Mouse (Mus musculus) lung, postnatal 0 days (tissue): ENCODE measurements around the gene Scimp. TPM values are rescaled to one million over a fixed set of nuclear protein-coding genes. Genes with fewer than 3 reads are reported as not detected.

Experiments used
- ATAC-seq: fragments of 200-750 bp; cut with Nextera tagmentation; 2 replicates; pipeline ENCODE4 v1.8.0; 2017; ENCODE audit warnings: moderate library complexity
- DNase-seq: peaks from one replicate; pipeline ENCODE4 v3.0.0-alpha.2; 2016; ENCODE audit warnings: low spot score
- H3K27ac ChIP-seq: fragments of 300-500 bp; sonication (generic); 2 replicates; pipeline ENCODE4 v1.5.1; 2014; ENCODE audit warnings: antibody characterized with exemption, mild to moderate bottlenecking, low read length, mixed read lengths
- H3K27me3 ChIP-seq: fragments of 300-500 bp; sonication (generic); replicated peaks from 2 replicates; pipeline ENCODE4 v1.6.1; 2014; ENCODE audit warnings: low read length, mixed read lengths; ENCODE audit not compliant: insufficient read depth
- H3K36me3 ChIP-seq: fragments of 300-500 bp; sonication (generic); 2 replicates; pipeline ENCODE4 v1.6.1; 2014; ENCODE audit warnings: low read length, mixed read lengths; ENCODE audit not compliant: insufficient read depth
- H3K4me1 ChIP-seq: fragments of 300-500 bp; sonication (generic); 2 replicates; pipeline ENCODE4 v1.6.1; 2014; ENCODE audit warnings: antibody characterized with exemption, low read depth, low read length, mixed read lengths; ENCODE audit not compliant: insufficient read depth
- H3K4me2 ChIP-seq: fragments of 300-500 bp; sonication (generic); replicated peaks from 2 replicates; pipeline ENCODE4 v1.6.1; 2014; ENCODE audit warnings: low read depth, mild to moderate bottlenecking, low read length, moderate library complexity, mixed read lengths
- H3K4me3 ChIP-seq: fragments of 300-500 bp; sonication (generic); 2 replicates; pipeline ENCODE4 v1.5.1; 2014; ENCODE audit warnings: low read depth, low read length
- H3K9ac ChIP-seq: fragments of 300-500 bp; sonication (generic); replicated peaks from 2 replicates; pipeline ENCODE4 v1.6.1; 2014; ENCODE audit warnings: low read depth, mild to moderate bottlenecking
- H3K9me3 ChIP-seq: fragments of 300-500 bp; sonication (generic); 2 replicates; pipeline ENCODE4 v1.6.1; 2016; ENCODE audit warnings: low read length, mixed read lengths
- CTCF ChIP-seq: IDR thresholded peaks from 2 replicates; pipeline ENCODE4 v1.5.1; 2016; ENCODE audit warnings: antibody characterized with exemption, mild to moderate bottlenecking
- EP300 ChIP-seq: IDR thresholded peaks from 2 replicates; pipeline ENCODE4 v1.6.1; 2016; ENCODE audit warnings: antibody characterized with exemption, mild to moderate bottlenecking, control low read depth
- WGBS: fragments of 180-500 bp; shearing (Covaris S2); extraction: QIAGEN DNeasy Blood & Tissue Kit; methylation state at CpG from one replicate; pipeline ENCODE4 v1.1.7; 2014; 5-methylcytosine and 5-hydroxymethylcytosine counted together
- microRNA-seq: library from miRNA; unstranded; fragments of <30 nt; microRNA quantifications from one replicate; pipeline ENCODE4, GENCODE M21; 2016
- polyA plus RNA-seq: library from polyadenylated mRNA; unstranded; fragments of >200 nt; fragmentation: Nextera tagmentation; extraction: Ambion mirVana; gene quantifications from 2 replicates; pipeline ENCODE4 v1.2.1, GENCODE M21; 2015

Gene Scimp
- polyA plus RNA-seq, 1 experiment from 2014 or later, result 2.1 TPM

DNA sequence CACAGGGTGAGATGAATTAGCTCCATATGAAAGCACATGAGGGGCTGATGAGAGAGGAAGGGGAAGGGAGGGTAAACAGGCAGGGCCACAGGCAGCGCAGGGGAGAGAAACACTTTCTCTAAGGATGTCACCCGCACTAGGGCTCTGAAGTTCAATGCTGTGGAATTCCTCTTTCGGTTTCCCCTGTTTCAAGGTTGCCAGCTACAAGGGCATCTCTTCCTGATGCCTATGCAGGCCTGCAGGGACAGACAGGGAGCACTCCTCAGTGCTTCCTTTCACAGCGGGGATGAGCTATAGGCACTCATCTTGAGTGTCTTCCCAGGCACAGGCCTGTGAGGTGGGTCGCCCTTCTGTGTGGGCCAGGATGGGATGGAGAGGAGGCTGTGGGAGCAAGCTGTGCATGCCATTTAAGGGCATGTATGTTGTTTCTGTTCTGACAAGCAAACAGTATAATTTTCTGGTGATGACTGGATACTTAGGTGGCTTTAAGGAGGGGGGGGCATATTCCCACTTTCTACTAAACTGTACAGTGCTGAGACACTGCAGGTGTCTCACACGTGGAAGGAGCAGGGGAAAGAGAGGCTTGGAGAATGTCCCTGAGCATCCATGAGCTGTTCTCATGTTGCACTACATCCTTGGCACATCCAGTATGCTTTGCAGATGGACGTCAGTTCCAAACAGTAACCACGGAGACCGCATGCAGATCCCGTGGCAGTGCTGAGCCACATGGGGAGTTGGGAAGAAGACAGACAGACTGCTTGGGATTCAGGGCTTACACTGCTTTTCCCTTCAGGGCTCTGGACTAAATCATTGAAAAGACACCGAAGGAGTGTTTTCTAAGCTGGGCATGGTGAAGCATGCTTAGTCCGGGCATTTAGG is 69.6 kb downstream of the Scimp start:
- H3K4me1 ChIP-seq, result no peaks in the 10 kb centered on the region
- H3K27ac ChIP-seq, result no peak overlapping the region
- ATAC-seq (no peak), DNase-seq (no peak)
- H3K36me3 ChIP-seq, result no peaks in the 10 kb centered on the region
- H3K4me2 ChIP-seq, result no peak overlapping the region
- WGBS, result 78% methylated on average over 12 of the region's 12 CpGs
- no peak overlapping the region for H3K4me3 ChIP-seq
- H3K27me3 ChIP-seq, result no peaks in the 10 kb centered on the region
- H3K9ac ChIP-seq, result no peak overlapping the region
- TF ChIP-seq EP300 (no peak), CTCF (no peak)
- H3K9me3 ChIP-seq, result no peaks in the 10 kb centered on the region

DNA sequence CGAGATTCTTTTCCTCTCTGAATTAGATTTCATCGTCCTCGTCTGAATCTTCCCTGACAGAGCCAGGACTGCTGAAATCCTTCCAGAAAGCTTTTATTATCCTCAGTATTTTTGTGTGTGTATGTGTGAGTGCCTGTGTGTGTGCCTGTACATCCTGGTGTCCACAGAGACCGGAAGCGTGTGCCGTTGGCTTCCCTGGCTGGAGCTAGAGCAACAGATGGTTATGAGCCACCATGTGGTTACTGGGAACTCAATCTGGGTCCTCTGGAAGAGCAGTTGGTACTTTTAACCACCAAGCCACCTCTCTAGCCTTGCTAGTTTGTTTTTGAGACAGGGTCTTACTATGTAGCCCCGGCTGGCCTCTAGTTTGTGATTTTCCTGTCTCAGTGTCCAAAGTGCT is 70.3 kb downstream of the Scimp start:
- no peaks in the 10 kb centered on the region for H3K4me1 ChIP-seq
- ATAC-seq (no peak), DNase-seq (no peak)
- TF ChIP-seq EP300 (no peak), CTCF (no peak)
- H3K9ac ChIP-seq, result no peak overlapping the region
- no peaks in the 10 kb centered on the region for H3K27me3 ChIP-seq
- no peaks in the 10 kb centered on the region for H3K9me3 ChIP-seq
- no peak overlapping the region for H3K4me3 ChIP-seq
- no peak overlapping the region for H3K4me2 ChIP-seq
- no peaks in the 10 kb centered on the region for H3K36me3 ChIP-seq
- 81% methylated on average over 7 of the region's 7 CpGs for WGBS
- H3K27ac ChIP-seq, result no peak overlapping the region

DNA sequence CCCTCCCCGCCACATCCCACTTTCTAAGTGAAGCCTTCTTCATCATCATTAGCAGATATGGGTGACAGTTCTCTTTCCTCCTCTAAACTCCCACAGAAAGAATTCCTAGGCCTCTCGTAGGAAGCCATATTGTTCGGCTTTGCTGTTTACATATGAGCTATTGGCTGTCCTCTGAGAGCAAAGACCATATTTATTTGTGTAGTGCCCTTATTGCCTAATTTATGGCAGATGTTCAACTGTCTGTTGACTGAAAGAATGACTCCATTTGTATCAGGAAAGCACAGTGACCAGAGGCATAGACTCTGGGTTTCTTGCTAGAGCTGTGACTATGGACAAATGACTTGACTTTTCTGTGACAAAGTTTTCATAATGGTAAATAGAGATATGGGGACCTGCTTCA is 70.8 kb downstream of the Scimp start:
- Histone ChIP-seq H3K27ac (no peak overlapping the region), H3K36me3 (no peaks in the 10 kb centered on the region), H3K9ac (no peak overlapping the region), H3K4me1 (no peaks in the 10 kb centered on the region), H3K4me3 (no peak overlapping the region), H3K9me3 (no peaks in the 10 kb centered on the region), H3K4me2 (no peak overlapping the region), H3K27me3 (no peaks in the 10 kb centered on the region)
- 76% methylated on average over 3 of the region's 3 CpGs for WGBS
- TF ChIP-seq CTCF (no peak), EP300 (no peak)
- ATAC-seq, result no peak
- DNase-seq, result no peak

Small RNA genes within 50 kb of the gene (microRNA-seq; reads per million reads assigned to microRNA genes)
- not detected for gene Gm22760

Other genes starting within 250 kb of the Scimp start
- gene Mink1, start 249.7 kb downstream of the Scimp start, polyA plus RNA-seq, result 7.4 and 7.6 TPM in 2 replicates
- not detected in 2 replicates for gene 4930544D05Rik, start 196.7 kb downstream of the Scimp start, polyA plus RNA-seq
- gene Chrne, start 193.4 kb downstream of the Scimp start, polyA plus RNA-seq, result not detected in 2 replicates
- gene Gp1ba, start 173.5 kb downstream of the Scimp start, polyA plus RNA-seq, result 0.55 and 0.66 TPM in 2 replicates
- 112 and 119 TPM in 2 replicates for gene Rnf167, start 165.4 kb downstream of the Scimp start, polyA plus RNA-seq
- gene Slc25a11, start 165.1 kb downstream of the Scimp start, polyA plus RNA-seq, result 118 and 121 TPM in 2 replicates
- 1,176 and 1,206 TPM in 2 replicates for gene Pfn1, start 157.9 kb downstream of the Scimp start, polyA plus RNA-seq
- gene Eno3, start 155.4 kb downstream of the Scimp start, polyA plus RNA-seq, result 20.8 and 23.1 TPM in 2 replicates
- 84.6 and 95.5 TPM in 2 replicates for gene Spag7, start 143.2 kb downstream of the Scimp start, polyA plus RNA-seq
- 8.7 and 9.9 TPM in 2 replicates for gene Camta2, start 124.5 kb downstream of the Scimp start, polyA plus RNA-seq
- 2.4 and 2.6 TPM in 2 replicates for gene Inca1, start 112.4 kb downstream of the Scimp start, polyA plus RNA-seq
- gene Kif1c, start 112.0 kb downstream of the Scimp start, polyA plus RNA-seq, result 4.8 and 5.3 TPM in 2 replicates
- 3.5 and 3.6 TPM in 2 replicates for gene Zfp3, start 48.4 kb downstream of the Scimp start, polyA plus RNA-seq
- gene Rabep1, start 32.2 kb upstream of the Scimp start, polyA plus RNA-seq, result 35.3 and 35.6 TPM in 2 replicates
- 56.6 and 58.0 TPM in 2 replicates for gene Nup88, start 157.4 kb upstream of the Scimp start, polyA plus RNA-seq
- gene Rpain, start 157.6 kb upstream of the Scimp start, polyA plus RNA-seq, result 90.4 and 97.5 TPM in 2 replicates
- 79.6 and 83.4 TPM in 2 replicates for gene C1qbp, start 170.4 kb upstream of the Scimp start, polyA plus RNA-seq
- gene Dhx33, start 191.9 kb upstream of the Scimp start, polyA plus RNA-seq, result 5.9 and 6.2 TPM in 2 replicates
- gene Mis12, start 207.0 kb upstream of the Scimp start, polyA plus RNA-seq, result 16.2 and 17.6 TPM in 2 replicates
- gene Derl2, start 207.3 kb upstream of the Scimp start, polyA plus RNA-seq, result 63.4 and 70.7 TPM in 2 replicates
- 20.5 and 27.0 TPM in 2 replicates for gene 6330403K07Rik, start 220.9 kb upstream of the Scimp start, polyA plus RNA-seq